ENCODE assay signal across 8 mouse cellular contexts in the genomic region with DNA sequence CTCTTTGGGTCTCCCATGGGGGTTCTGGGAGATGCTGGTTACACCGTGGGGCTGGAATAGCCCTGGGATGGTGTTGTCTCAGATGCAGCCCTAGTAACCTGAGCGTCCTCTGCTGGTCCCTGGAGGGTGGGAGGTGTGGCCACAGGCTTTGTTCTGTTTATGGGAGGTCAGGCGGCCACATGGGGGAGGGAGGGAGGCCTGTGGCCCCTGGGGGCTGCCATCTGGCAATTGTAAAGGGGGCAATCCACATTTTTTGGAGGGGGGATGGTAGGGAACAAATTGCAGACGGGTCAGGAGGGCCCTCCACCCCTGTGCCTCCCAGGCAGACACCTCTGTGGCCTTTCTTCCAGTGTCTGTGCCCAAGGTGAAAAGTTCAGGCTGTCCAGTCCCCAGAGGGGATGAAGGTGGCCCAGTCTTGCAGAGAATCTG. TPM values are rescaled to one million over a fixed set of nuclear protein-coding genes. Genes with fewer than 3 reads are reported as not detected.
A peak's percentile ranks its signal among the peaks of the same experiment; 100 is the strongest.
DNase-seq lines count a peak whose midpoint lies in the region; ATAC-seq and TF ChIP-seq lines count a peak whose summit lies in the region.

No protein-coding gene starts in this region.

- H3K27me3 ChIP-seq in embryonic facial prominence, embryonic 15.5 days: no peaks in the 10 kb centered on the region
- H3K27me3 ChIP-seq in neural tube, embryonic 13.5 days: no peaks in the 10 kb centered on the region

- DNase-seq in layer of hippocampus, adult 2 months (ENCODE audit: low spot score in 2 of 2): no peak
- no peak for DNase-seq in layer of hippocampus, adult 9-11 months
- DNase-seq in kidney, postnatal 10 days: peak; percentile 61
- DNase-seq in urinary bladder, postnatal 36 days (ENCODE audit: low spot score in 2 of 2): no peak
- no peak for DNase-seq in frontal cortex, adult 2 months (ENCODE audit: extremely low spot score in 1 of 2, low spot score in 1 of 2)
- DNase-seq in right cerebral cortex, postnatal 4 days: no peak

- peak overlapping the region; percentile 49 for H3K27ac ChIP-seq in layer of hippocampus, adult 2 months
- H3K27ac ChIP-seq in embryonic facial prominence, embryonic 15.5 days (replicated peaks): peak overlapping the region; percentile 34
- peak overlapping the region; percentile 46; the same call in 1 of the 2 replicates for H3K27ac ChIP-seq in neural tube, embryonic 13.5 days (replicated peaks)

- H3K4me2 ChIP-seq in embryonic facial prominence, embryonic 15.5 days (replicated peaks): no peak overlapping the region
- H3K4me2 ChIP-seq in neural tube, embryonic 13.5 days: peak overlapping the region; percentile 14; the same call in 1 of the 2 replicates

- WGBS in embryonic facial prominence, embryonic 15.5 days: 9% methylated on average over 4 of the region's 4 CpGs
- WGBS in neural tube, embryonic 13.5 days: 6% methylated on average over 4 of the region's 4 CpGs

- no peaks in the 10 kb centered on the region for H3K9me3 ChIP-seq in embryonic facial prominence, embryonic 15.5 days (replicated peaks)
- H3K9me3 ChIP-seq in neural tube, embryonic 13.5 days: no peaks in the 10 kb centered on the region

- peaks cover 88% of the 10 kb centered on the region for H3K4me1 ChIP-seq in embryonic facial prominence, embryonic 15.5 days
- H3K4me1 ChIP-seq in neural tube, embryonic 13.5 days (replicated peaks): peaks cover 85% of the 10 kb centered on the region

- no peak overlapping the region for H3K9ac ChIP-seq in embryonic facial prominence, embryonic 15.5 days
- H3K9ac ChIP-seq in neural tube, embryonic 13.5 days: peak overlapping the region; percentile 34

- peak; percentile 57 for TF ChIP-seq CTCF in layer of hippocampus, adult 2 months (conservative IDR thresholded peaks at IDR 0.05)

- H3K36me3 ChIP-seq in embryonic facial prominence, embryonic 15.5 days: no peaks in the 10 kb centered on the region
- no peaks in the 10 kb centered on the region for H3K36me3 ChIP-seq in neural tube, embryonic 13.5 days

- no peak overlapping the region for H3K4me3 ChIP-seq in layer of hippocampus, adult 2 months
- no peak overlapping the region for H3K4me3 ChIP-seq in embryonic facial prominence, embryonic 15.5 days (replicated peaks)
- H3K4me3 ChIP-seq in neural tube, embryonic 13.5 days: no peak overlapping the region

- ATAC-seq in embryonic facial prominence, embryonic 15.5 days (ENCODE audit: insufficient number of reproducible peaks, low FRiP score, low TSS enrichment, low read depth): no peak
- peak; percentile 42; the same call in 1 of the 2 replicates for ATAC-seq in neural tube, embryonic 13.5 days (ENCODE audit: low read depth)

RNA-seq across cellular contexts. Expression of gene Ski, which starts 32.7 kb away (rescaled TPM):
- total RNA-seq in layer of hippocampus, adult 2 months (2021): 100 to 1,000 TPM; 128 to 136 TPM
- 24.4 and 26.3 TPM in 2 replicates for polyA plus RNA-seq in embryonic facial prominence, embryonic 15.5 days (2015; fragmentation: Nextera tagmentation; extraction: Ambion mirVana)
- polyA plus RNA-seq in neural tube, embryonic 13.5 days (2015; fragmentation: Nextera tagmentation; extraction: Ambion mirVana): 11.3 and 12.2 TPM in 2 replicates
- 76.4 and 78.3 TPM in 2 replicates for polyA plus RNA-seq in frontal cortex, adult 2 months (2012; rRNA removed)

RNA-seq across cellular contexts. Expression of gene Faap20, which starts 59.9 kb away (rescaled TPM):
- total RNA-seq in layer of hippocampus, adult 2 months (2021): 10 to 100 TPM; 29.2 to 34.3 TPM
- polyA plus RNA-seq in embryonic facial prominence, embryonic 15.5 days (2015; fragmentation: Nextera tagmentation; extraction: Ambion mirVana): 74.9 and 75.0 TPM in 2 replicates
- polyA plus RNA-seq in neural tube, embryonic 13.5 days (2015; fragmentation: Nextera tagmentation; extraction: Ambion mirVana): 76.3 and 84.2 TPM in 2 replicates
- polyA plus RNA-seq in frontal cortex, adult 2 months (2012; rRNA removed): 41.0 and 42.9 TPM in 2 replicates
